In the genomic region with DNA sequence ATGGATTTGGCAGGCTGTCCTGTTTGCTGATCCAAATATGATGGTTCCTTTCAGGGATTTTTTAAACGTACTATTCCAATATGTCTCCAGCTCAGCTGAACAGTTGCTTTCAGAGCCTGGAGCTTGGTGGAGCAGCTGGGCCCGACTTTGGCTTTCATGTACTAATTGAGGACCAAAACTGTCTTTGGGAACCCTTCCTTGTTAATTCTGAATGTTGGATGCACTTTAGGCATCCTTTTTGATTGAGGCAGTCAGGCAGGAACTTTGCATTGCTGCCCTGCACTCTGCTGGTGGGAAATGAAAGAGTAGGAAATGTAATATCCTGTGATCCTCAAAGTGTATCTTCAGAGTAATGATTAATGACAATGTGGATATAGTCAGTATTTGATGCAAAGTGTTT, we compare ENCODE assay signal across 19 mouse cellular contexts.
DNase-seq lines count a peak whose midpoint lies in the region; ATAC-seq and TF ChIP-seq lines count a peak whose summit lies in the region.
"Had no signal": no experiment of that assay in that cellular context is flagged by ENCODE, and none has a peak within 500 bp of the region (broad histone marks: within the 10 kb centered on the region; RNA-seq: fewer than 3 reads in every experiment).

No protein-coding gene starts in this region.

- 65% methylated on average over 2 of the region's 2 CpGs for WGBS in heart, postnatal 0 days

- TF ChIP-seq EP300 in heart, postnatal 0 days (IDR thresholded peaks at IDR 0.05; ENCODE audit: low read depth): no peak

- no peak overlapping the region for H3K4me2 ChIP-seq in heart, postnatal 0 days (ENCODE audit: low read depth, low read length)
- H3K4me2 ChIP-seq: heart, embryonic 11.5 days; intestine, embryonic 15.5 days; limb, embryonic 13.5 days; neural tube, embryonic 13.5 days had no signal

- no peak overlapping the region for H3K9ac ChIP-seq in heart, postnatal 0 days (replicated peaks; ENCODE audit: low read depth, low read length)
- H3K9ac ChIP-seq: intestine, embryonic 15.5 days; limb, embryonic 13.5 days; neural tube, embryonic 13.5 days had no signal

- DNase-seq in heart, postnatal 0 days (ENCODE audit: low spot score): no peak
- DNase-seq in heart, adult 18-20 months: no peak
- DNase-seq in right cerebral cortex, postnatal 14 days: peak; percentile 4
- no peak for DNase-seq in right cerebral cortex, postnatal 36 days (ENCODE audit: low spot score in 2 of 2)
- DNase-seq in layer of hippocampus, adult 2 months (ENCODE audit: low spot score in 2 of 2): peak; percentile 55 to 67
- peak; percentile 34 for DNase-seq in right cerebral cortex, postnatal 4 days
- DNase-seq in urinary bladder, adult 18-20 months (ENCODE audit: low spot score in 2 of 2): no peak
- DNase-seq in urinary bladder, adult 2 months (ENCODE audit: low spot score): no peak
- DNase-seq: adrenal gland, postnatal 36 days; cerebellum, adult 11 months; gastrocnemius, adult 2 months; heart, postnatal 4 days; kidney, postnatal 25 days; thymus, postnatal 14 days had no signal

- ATAC-seq in heart, postnatal 0 days (ENCODE audit: insufficient read depth, low read depth): no peak
- ATAC-seq: CD4-positive, CD25-positive, alpha-beta regulatory T cell, adult 4 months; intestine, embryonic 15.5 days had no signal

- no peaks in the 10 kb centered on the region for H3K36me3 ChIP-seq in heart, postnatal 0 days (replicated peaks; ENCODE audit: control insufficient read depth, insufficient read depth, low read length)
- H3K36me3 ChIP-seq: intestine, embryonic 15.5 days; limb, embryonic 13.5 days; neural tube, embryonic 13.5 days had no signal

- no peaks in the 10 kb centered on the region for H3K9me3 ChIP-seq in heart, postnatal 0 days (replicated peaks; ENCODE audit: control insufficient read depth, low read length)
- H3K9me3 ChIP-seq: intestine, embryonic 15.5 days; limb, embryonic 13.5 days; neural tube, embryonic 13.5 days had no signal

- no peaks in the 10 kb centered on the region for H3K27me3 ChIP-seq in heart, postnatal 0 days (ENCODE audit: control insufficient read depth, insufficient read depth, low read length)
- H3K27me3 ChIP-seq: intestine, embryonic 15.5 days; limb, embryonic 13.5 days; neural tube, embryonic 13.5 days had no signal

- no peak overlapping the region for H3K27ac ChIP-seq in heart, postnatal 0 days (ENCODE audit: low read depth)
- H3K27ac ChIP-seq in layer of hippocampus, adult 2 months: no peak overlapping the region
- H3K27ac ChIP-seq: gastrocnemius, adult 2 months; intestine, embryonic 15.5 days; limb, embryonic 13.5 days; neural tube, embryonic 13.5 days had no signal

- no peaks in the 10 kb centered on the region for H3K4me1 ChIP-seq in heart, postnatal 0 days (ENCODE audit: control insufficient read depth, insufficient read depth)
- H3K4me1 ChIP-seq: intestine, embryonic 15.5 days; limb, embryonic 13.5 days; neural tube, embryonic 13.5 days had no signal

- no peak overlapping the region for H3K4me3 ChIP-seq in heart, postnatal 0 days (ENCODE audit: low read depth, low read length)
- no peak overlapping the region for H3K4me3 ChIP-seq in layer of hippocampus, adult 2 months
- H3K4me3 ChIP-seq: gastrocnemius, adult 2 months; intestine, embryonic 15.5 days; limb, embryonic 13.5 days; neural tube, embryonic 13.5 days had no signal

- 0 out of 2 replicates have a peak, but pooled peaks have one; percentile 11 for TF ChIP-seq CTCF in heart, postnatal 0 days (IDR thresholded peaks at IDR 0.05; ENCODE audit: low read depth)
- TF ChIP-seq CTCF in layer of hippocampus, adult 2 months (conservative IDR thresholded peaks at IDR 0.05): peak; percentile 72

Comparison
In these comparisons a context has a peak if more than half of its experiments do, and no peak if none do; other contexts are left out.
1. DNase-seq: peak in right cerebral cortex, postnatal 14 days (single experiment), layer of hippocampus, adult 2 months (2 of 2) and right cerebral cortex, postnatal 4 days (single experiment); none in heart, postnatal 0 days (single experiment), heart, adult 18-20 months (0 of 2), right cerebral cortex, postnatal 36 days (0 of 2), urinary bladder, adult 18-20 months (0 of 2) and urinary bladder, adult 2 months (single experiment).